Mouse (Mus musculus): ENCODE results near the gene Sppl2b.

- TF ChIP-seq RAD21 (IDR thresholded peaks at IDR 0.05; ENCODE audit: low read depth, low read length) (no peak), CHD1 (IDR thresholded peaks at IDR 0.05; ENCODE audit: low read depth, low read length) (no peak), GATA1 (IDR thresholded peaks at IDR 0.05; ENCODE audit: low read depth, low read length) (no peak), TBP (IDR thresholded peaks at IDR 0.05; ENCODE audit: low read depth, low read length) (no peak), CTCF (IDR thresholded peaks at IDR 0.05 in 2 of 3, conservative IDR thresholded peaks at IDR 0.05 in 1 of 3; ENCODE audit: control insufficient read depth in 1 of 3, insufficient read depth in 1 of 3, low read depth in 2 of 3, low read length in 3 of 3, poor library complexity in 1 of 3, severe bottlenecking in 1 of 3) (no peak), POLR2A (IDR thresholded peaks at IDR 0.05; ENCODE audit: control insufficient read depth in 1 of 2, insufficient read depth in 1 of 2, low read depth in 1 of 2, low read length in 2 of 2, poor library complexity in 1 of 2) (no peak), EP300 (IDR thresholded peaks at IDR 0.05; ENCODE audit: low read depth in 1 of 2, low read length in 2 of 2) (no peak)
Measured at GRCm38 (mm10) chr10:80848571-80848970, 6.5 kb upstream of the Sppl2b start.

Data from MEL (cell line).